Mouse (Mus musculus) brain, embryonic 14.5 days (tissue): ENCODE data around the gene Speg.

Experiments
- CTCF ChIP-seq: fragments of 200-500 bp; IDR thresholded peaks from 2 replicates; pipeline ENCODE4 v1.5.1; 2012; ENCODE audit warnings: inconsistent platforms, mild to moderate bottlenecking, moderate library complexity, borderline replicate concordance; ENCODE audit not compliant: insufficient read depth, insufficient read length; ENCODE audit errors: extremely low read depth
- POLR2A ChIP-seq: fragments of 200-500 bp; IDR thresholded peaks from 2 replicates; pipeline ENCODE4 v1.6.1; 2012; ENCODE audit warnings: mild to moderate bottlenecking, inconsistent platforms, borderline replicate concordance; ENCODE audit not compliant: poor library complexity, insufficient read depth, insufficient read length, severe bottlenecking; ENCODE audit errors: extremely low read depth

DNA sequence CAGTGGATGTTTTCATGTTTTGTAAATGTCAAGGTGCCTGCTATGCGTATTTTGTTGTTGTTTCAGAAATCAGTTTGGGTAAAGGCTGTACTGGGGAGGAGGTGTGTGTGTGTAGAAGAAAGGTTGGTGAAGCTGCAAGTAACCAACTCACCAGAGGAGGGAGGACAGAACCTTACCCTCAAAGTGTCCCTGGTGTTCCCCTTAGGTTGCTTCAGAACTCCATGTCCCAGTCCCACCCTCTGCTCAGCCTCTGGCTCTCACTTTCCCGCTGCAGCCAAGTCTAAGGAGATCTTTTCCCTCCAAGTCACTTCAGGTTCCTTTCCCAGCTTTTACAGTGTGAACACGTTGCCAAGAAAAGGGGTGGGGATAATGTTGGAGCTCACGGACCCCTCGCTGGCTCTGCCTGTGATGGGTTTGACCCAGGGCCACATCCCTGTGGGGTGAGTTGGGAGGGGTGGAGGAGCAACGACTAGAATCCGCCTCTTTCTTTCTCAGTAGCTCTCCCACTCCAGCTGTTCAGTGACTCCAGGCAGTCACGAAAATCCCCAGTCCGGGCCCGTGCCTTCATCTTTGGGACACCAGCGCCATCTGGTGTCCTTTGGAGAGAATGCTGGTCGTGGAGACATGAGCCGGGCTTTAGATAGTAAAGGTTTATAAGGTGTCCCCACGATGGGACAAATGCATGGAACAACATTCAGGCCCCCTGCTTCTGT, 92.3 kb downstream of the Speg start:
- peak; percentile 99 for TF ChIP-seq CTCF
- no peak for TF ChIP-seq POLR2A
